20 mouse cellular contexts compared by ENCODE assay signal in the genomic region with DNA sequence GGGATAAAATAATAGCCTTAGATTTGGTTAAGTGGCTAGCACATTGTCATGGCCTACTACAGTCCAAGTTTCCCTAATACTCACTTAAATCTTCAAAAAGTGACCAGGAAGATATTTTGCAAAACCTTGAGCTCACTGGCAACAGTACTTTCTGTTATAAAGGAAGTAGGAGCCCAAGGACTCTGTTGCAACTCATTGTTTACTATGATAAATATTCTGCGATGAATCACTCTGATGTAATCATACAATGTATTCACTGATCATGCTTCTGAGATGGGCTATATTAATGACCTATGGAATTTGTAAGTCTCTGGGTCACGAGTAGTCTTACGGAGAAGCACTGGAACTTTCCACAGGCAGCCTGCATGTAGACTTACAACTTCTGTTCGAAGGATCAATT.
"Had no signal": no experiment of that assay in that cellular context is flagged by ENCODE, and none has a peak within 500 bp of the region (broad histone marks: within the 10 kb centered on the region; RNA-seq: fewer than 3 reads in every experiment).

No protein-coding gene starts in this region.

- H3K27ac ChIP-seq: kidney, postnatal 0 days; left cerebral cortex, adult 2 months; limb, embryonic 12.5 days; limb, embryonic 15.5 days; liver, embryonic 14.5 days; midbrain, embryonic 12.5 days; midbrain, embryonic 15.5 days; neural tube, embryonic 12.5 days; neural tube, embryonic 15.5 days; stomach, embryonic 15.5 days had no signal

- DNase-seq: kidney, adult 2 months; kidney, postnatal 25 days; layer of hippocampus, postnatal 36 days; liver, postnatal 0 days; lung, embryonic 14.5 days; right cerebral cortex, adult 18-20 months; right cerebral cortex, postnatal 14 days; right cerebral cortex, postnatal 4 days; thymus, postnatal 25 days had no signal

- H3K4me3 ChIP-seq: left cerebral cortex, adult 2 months; limb, embryonic 12.5 days; limb, embryonic 15.5 days; midbrain, embryonic 12.5 days; midbrain, embryonic 15.5 days; neural tube, embryonic 12.5 days; neural tube, embryonic 15.5 days; stomach, embryonic 15.5 days had no signal

- ATAC-seq: liver, postnatal 0 days; lung, postnatal 0 days; midbrain, embryonic 15.5 days had no signal
